Mouse (Mus musculus) ovary, postnatal 14 days (tissue): Measurements from ENCODE around the gene Gm49396.

Experiments
- DNase-seq: peaks from one replicate; pipeline ENCODE4 v3.0.0; 2022; ENCODE audit warnings: low spot score

Gm49396 gene

GRCm38 (mm10) chr7:30563117-30563905 lies at the start of gene Gm49396, which contains the start of the genes U2af1l4 and Psenen:
Gene Gm49396 (plus strand): TSS chr7:30563344.
Gene U2af1l4 (plus strand): TSS chr7:30563301.
Gene Psenen (minus strand): TSS chr7:30563627.
- DNase-seq: peak; percentile 87

DNA sequence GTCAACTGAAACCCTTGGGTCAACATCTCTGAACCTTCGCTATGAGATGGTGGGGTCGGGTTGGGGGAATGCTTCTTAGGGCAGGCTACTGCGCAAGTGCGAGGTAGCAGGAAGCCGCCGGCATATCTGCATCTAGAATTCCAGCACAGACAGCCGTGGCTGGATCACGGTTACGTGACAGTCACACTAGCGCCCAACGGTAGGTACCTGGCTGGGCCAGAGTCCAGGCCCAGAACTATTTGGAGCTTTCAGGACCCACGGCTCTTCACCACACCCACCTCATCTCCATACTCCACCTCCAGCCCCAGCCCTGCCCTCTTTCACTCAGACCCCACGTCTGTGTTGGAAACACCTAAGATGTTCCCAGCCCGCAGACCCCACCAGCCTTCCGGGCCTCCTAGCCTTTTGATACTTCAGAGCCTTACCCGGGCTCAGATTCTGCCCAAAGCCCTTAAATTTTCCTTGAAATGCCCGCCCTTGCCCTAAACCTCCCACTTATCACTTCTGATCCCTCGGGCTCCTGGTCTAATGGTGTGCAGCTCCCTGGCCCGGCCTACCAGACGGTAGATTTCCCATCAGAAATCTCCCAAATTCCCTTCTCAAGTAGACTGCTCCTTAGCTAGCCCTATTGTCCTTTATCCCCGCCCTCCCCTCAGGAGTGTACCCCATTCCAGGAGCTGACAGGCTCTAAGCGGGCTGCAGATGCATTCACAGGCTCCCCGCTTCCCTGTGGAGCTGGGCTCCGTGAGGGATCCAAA lies 48.0 kb upstream of the Gm49396 start:
- no peak for DNase-seq

- DNase-seq: no peak
These were observed 44.8 kb upstream of the Gm49396 start for GRCm38 (mm10) chr7:30518325-30518724.

GRCm38 (mm10) chr7:30520396-30520795 lies 42.7 kb upstream of the Gm49396 start:
- no peak for DNase-seq

DNA sequence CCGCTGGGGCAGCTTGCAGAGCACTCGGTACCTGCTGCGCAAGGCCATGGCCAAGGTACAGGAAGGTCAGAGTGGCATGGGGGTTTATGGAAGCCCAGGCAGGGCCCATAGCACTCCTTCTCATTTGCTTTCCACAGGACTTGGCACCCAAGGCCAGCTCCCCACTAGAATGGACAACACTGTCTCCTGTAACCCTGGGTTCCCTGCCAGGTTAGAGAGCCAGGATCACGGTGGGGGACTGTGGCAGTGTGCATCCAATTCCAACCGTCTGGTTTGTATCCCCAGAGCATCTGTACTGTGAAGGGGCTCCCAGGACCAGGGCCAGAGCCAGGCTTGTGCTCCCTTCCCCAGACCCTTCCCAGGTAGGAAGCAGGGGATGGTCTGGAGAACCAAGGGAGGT lies 42.3 kb upstream of the Gm49396 start:
- DNase-seq: no peak

GRCm38 (mm10) chr7:30522871-30523270 lies 40.3 kb upstream of the Gm49396 start:
- DNase-seq: no peak

- DNase-seq: no peak
These were observed 38.7 kb upstream of the Gm49396 start for GRCm38 (mm10) chr7:30524487-30524886.

DNA sequence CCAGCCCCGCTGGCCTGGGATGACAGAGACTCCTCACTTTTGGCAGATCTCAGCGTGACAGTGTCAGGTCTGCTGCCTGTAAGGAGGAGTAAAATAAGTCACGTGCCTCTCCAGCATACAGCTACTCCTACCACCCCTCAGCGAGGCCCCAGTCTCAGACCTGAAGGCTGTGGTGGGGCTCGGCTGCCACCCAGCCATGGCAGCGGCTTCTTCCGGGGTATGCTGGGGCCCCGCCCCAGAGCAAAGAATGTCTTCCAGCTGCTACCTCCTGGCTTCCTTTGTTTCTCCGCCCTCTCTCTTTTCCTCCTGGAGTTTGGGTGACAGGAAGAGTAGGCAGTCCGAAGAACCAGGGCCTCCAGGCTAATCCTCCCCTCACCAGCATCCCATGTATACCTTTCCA lies 37.2 kb upstream of the Gm49396 start:
- DNase-seq: no peak

- no peak for DNase-seq
These were observed 36.7 kb upstream of the Gm49396 start for GRCm38 (mm10) chr7:30526399-30526798.

DNA sequence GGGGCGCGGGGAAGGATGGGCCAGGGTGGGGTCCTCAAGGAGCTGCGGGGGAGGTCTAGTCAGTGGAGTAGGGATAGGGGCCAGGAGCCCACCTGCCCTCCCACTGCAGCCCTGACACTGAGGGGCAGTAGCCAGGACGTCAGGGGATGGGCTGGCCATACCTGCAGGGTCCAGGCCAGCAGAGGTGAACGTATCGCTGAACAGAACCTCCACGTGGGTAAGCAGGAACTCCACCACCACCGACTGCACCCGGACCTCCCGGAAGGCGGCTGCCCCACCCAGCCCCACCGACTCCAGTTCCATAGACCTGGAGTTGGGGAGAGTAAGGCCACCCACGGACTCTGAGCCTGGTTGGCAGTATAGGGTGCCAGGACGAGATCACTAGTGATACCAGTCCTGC lies 36.2 kb upstream of the Gm49396 start:
- DNase-seq: no peak

DNA sequence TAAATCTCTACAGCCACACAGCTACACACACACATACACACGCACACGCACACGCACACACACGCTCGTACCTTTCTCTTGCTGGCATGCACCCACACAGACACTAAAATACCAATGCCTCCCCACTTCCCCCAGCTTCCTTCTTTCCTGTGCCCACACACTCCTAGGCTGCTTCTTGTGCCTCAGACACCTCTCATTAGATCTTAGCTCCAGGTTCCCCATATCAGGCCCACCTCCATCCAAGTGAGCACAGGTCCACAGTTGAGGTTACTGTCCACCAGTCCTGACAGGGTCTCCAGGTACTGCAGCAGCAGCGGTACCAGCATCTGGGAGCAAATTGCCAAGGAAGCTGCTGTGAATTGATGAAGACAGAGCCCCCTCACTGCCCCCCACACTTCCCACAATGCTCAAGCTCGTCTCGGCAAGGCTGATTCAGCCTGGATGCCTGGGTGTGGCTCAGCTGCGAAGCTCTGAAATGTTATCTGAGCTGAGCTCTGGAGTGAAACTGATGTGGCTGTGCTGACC lies 31.8 kb upstream of the Gm49396 start:
- no peak for DNase-seq

- DNase-seq: peak; percentile 17
These were observed 30.2 kb upstream of the Gm49396 start for GRCm38 (mm10) chr7:30532931-30533330.

- no peak for DNase-seq
These were observed 29.1 kb upstream of the Gm49396 start for GRCm38 (mm10) chr7:30533941-30534632.

DNA sequence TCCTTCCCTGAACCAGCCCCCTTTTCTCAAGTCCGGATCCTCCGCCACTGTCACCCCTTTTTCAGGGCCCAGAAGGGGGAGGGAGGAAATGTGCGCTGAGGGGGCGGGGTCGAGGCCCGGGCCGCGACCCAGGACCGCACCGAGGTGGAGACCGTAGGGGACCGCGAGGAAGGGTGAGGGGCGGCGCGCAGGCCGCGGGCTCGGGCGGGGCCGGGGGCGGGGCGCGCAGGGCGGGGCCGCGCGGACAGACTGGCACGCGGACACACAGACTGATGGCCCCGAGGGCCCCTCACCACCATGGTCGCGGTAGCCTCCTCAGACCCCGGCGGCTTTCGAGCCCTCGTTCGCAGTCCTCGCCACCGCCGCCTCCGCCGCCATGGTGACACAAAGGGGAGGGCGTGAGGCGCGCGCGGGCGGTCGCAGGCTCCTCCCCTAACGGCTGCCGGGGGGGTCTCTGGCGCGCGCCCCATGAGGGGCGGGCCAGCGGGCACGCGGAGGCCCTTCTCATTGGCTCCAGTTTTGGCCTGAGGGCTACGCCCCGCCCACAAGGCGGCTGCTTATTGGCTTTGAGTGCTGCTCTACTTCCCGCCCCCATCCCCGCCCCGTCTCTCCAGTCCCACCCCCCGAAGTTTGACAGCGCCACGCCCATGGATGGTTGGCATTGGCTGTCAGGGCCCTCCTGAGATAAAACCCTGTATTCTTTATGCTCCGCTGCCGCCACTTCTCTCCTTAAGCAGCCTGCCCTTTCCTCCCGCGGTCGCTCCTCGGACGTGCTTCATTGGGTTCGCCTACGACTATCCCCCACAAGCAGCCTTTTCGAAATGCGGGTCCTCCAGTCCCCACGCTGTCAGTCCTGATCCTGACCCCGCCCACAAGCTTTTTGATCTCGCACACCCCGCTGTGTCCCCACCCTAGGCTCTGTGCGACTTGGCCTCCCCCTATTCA lies 28.2 kb upstream of the Gm49396 start, which contains the start of gene Arhgap33:
TSS of gene Arhgap33 (minus strand) at position 428 of the 945 bp plus-strand sequence.
- peak; percentile 93 for DNase-seq

- DNase-seq: no peak
These were observed 22.6 kb upstream of the Gm49396 start for GRCm38 (mm10) chr7:30540572-30540971.

GRCm38 (mm10) chr7:30544327-30544726 lies 18.8 kb upstream of the Gm49396 start:
- DNase-seq: no peak

DNA sequence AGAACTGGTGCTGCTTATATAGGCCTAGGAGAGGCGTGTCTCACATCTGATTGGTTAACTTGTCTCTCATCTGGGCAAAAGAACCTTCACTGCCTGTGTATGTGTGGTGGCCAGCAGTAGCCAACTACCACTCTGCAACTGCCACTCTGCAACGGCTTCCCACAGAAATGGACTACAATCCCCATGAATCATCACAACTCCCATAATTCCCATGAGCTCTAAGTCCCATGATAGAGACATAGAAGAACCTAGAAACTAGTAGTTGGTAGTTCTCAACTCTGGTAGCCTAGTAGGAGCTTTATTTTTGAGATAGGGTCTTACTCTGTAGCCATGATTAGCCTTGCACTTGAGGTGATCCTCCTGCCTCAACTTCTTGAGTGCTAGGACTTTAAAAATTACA lies 13.3 kb upstream of the Gm49396 start:
- DNase-seq: no peak

- no peak for DNase-seq
These were observed 12.5 kb upstream of the Gm49396 start for GRCm38 (mm10) chr7:30550603-30551002.

- no peak for DNase-seq
These were observed 11.6 kb upstream of the Gm49396 start for GRCm38 (mm10) chr7:30551445-30552101.
